Mouse (Mus musculus) heart, embryonic 15.5 days (tissue): Measurements from ENCODE around the gene Mrps12. TPM values are rescaled to one million over a fixed set of nuclear protein-coding genes. Genes with fewer than 3 reads are reported as not detected.

ENCODE experiments used
- ATAC-seq: fragments of 200-750 bp; cut with Nextera tagmentation; replicated peaks from 2 replicates; pipeline ENCODE4 v1.8.0; 2017; ENCODE audit warnings: low read depth, moderate TSS enrichment; ENCODE audit not compliant: insufficient number of reproducible peaks, insufficient read depth, low FRiP score
- H3K27ac ChIP-seq: fragments of 300-500 bp; sonication (generic); 2 replicates; pipeline ENCODE4 v1.5.1; 2015; ENCODE audit warnings: mild to moderate bottlenecking, inconsistent platforms
- H3K27me3 ChIP-seq: fragments of 300-500 bp; sonication (generic); 2 replicates; pipeline ENCODE4 v1.6.1; 2015; ENCODE audit warnings: inconsistent platforms
- H3K36me3 ChIP-seq: fragments of 300-500 bp; sonication (generic); 2 replicates; pipeline ENCODE4 v1.6.1; 2015; ENCODE audit warnings: mild to moderate bottlenecking, inconsistent platforms
- H3K4me1 ChIP-seq: fragments of 300-500 bp; sonication (generic); replicated peaks from 2 replicates; pipeline ENCODE4 v1.6.1; 2015; ENCODE audit warnings: inconsistent platforms
- H3K4me2 ChIP-seq: fragments of 300-500 bp; sonication (generic); 2 replicates; pipeline ENCODE4 v1.6.1; 2015; ENCODE audit warnings: inconsistent platforms, mild to moderate bottlenecking, moderate library complexity
- H3K4me3 ChIP-seq: fragments of 300-500 bp; sonication (generic); 2 replicates; pipeline ENCODE4 v1.5.1; 2015; ENCODE audit warnings: mild to moderate bottlenecking, inconsistent platforms
- H3K9ac ChIP-seq: fragments of 300-500 bp; sonication (generic); 2 replicates; pipeline ENCODE4 v1.6.1; 2015; ENCODE audit warnings: mild to moderate bottlenecking, inconsistent platforms
- H3K9me3 ChIP-seq: fragments of 300-500 bp; sonication (generic); replicated peaks from 2 replicates; pipeline ENCODE4 v1.6.1; 2016; ENCODE audit warnings: inconsistent platforms
- WGBS: fragments of 180-500 bp; shearing (Covaris S2); methylation state at CpG from one replicate; pipeline ENCODE4 v1.1.7; 2015; ENCODE audit warnings: mixed read lengths; 5-methylcytosine and 5-hydroxymethylcytosine counted together
- polyA plus RNA-seq: library from polyadenylated mRNA; unstranded; fragments of >200 nt; fragmentation: Nextera tagmentation; extraction: Ambion mirVana; gene quantifications from 2 replicates; pipeline ENCODE4 v1.2.1, GENCODE M21; 2015

The Mrps12 gene
- 102 and 109 TPM in 2 replicates for polyA plus RNA-seq

DNA sequence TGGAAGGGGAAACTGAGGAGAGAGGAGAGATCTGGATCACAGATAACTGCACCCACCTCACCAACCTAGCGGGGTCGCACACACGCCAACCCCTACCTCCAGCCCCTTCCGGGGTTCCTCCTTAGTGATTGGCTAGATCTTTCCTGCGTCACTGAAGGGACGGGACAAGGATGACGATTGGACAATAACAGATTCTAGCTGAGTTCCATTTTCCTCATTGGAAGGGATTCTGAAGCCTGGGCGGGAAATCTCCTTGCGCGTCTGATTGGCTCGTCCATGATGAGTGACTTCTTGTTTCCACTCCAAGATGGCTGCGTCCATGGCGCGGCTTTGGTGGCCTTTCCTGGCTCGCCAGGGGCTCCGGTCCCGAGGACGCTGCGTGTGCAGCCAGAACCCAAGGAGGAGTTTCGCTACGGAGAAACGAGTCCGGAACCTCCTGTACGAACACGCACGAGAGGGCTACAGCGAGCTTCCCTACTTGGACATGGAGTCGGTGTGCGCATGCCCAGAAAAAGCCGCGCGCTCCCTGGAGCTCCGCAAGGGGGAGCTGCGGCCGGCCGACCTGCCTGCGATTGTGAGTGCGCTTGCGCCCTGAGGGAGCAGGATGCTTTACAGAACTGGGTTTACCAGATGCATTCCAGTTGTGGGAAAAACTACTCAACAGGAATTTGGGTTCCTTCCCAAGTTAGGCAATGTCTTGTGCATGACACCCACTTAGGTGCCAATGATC, at the start of gene Mrps12, which contains the start of gene Sars2:
Gene Mrps12 (minus strand): TSS at position 112 of the 730 bp plus-strand sequence.
Gene Sars2 (plus strand): TSS at position 284 of the 730 bp plus-strand sequence.
- ATAC-seq, result peak; percentile 98
- H3K36me3 ChIP-seq, result peaks cover 27% of the 10 kb centered on the region
- no peaks in the 10 kb centered on the region for H3K9me3 ChIP-seq
- H3K4me2 ChIP-seq, result peak within 1 kb of the TSS; percentile 68
- peaks cover 14% of the 10 kb centered on the region for H3K4me1 ChIP-seq
- under 1% methylated on average over 39 of the region's 39 CpGs for WGBS
- H3K9ac ChIP-seq, result peak within 1 kb of the TSS; percentile 79
- H3K27ac ChIP-seq, result peak within 1 kb of the TSS; percentile 94
- H3K4me3 ChIP-seq, result peak within 1 kb of the TSS; percentile 82
- H3K27me3 ChIP-seq, result no peaks in the 10 kb centered on the region

- Histone ChIP-seq H3K27ac (no peak overlapping the region), H3K9me3 (no peaks in the 10 kb centered on the region), H3K9ac (no peak overlapping the region), H3K4me1 (0 out of 2 replicates have a peak, but pooled peaks cover 6% of the 10 kb centered on the region), H3K4me2 (no peak overlapping the region), H3K27me3 (no peaks in the 10 kb centered on the region), H3K36me3 (peaks cover 8% of the 10 kb centered on the region), H3K4me3 (no peak overlapping the region)
- WGBS, result 57% methylated on average over 8 of the region's 8 CpGs
- no peak for ATAC-seq
Observed at GRCm38 (mm10) chr7:28790066-28790806, 48.6 kb upstream of the Mrps12 start.

DNA sequence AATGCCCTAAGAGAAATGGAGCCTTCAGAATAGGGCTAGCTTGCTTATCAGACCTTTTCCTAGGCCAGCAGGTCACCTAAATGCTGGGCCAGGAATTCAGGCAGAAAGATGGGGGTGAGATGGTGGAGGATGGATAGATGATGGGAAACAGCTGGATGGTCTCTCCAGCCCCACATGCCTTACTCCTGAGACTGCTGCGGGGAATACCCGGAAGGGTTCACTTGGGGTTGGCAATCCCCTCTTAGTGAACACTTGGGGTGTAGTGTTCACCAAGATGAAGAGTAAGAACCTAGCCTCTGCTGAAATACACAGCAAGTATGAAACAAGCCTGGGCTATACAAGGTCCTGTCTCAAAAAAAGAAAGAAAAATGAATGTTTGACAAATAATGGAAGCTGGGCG, 47.6 kb upstream of the Mrps12 start:
- Histone ChIP-seq H3K4me3 (peak overlapping the region; percentile 19; the same call in 1 of the 2 replicates), H3K36me3 (peaks cover 8% of the 10 kb centered on the region), H3K27ac (no peak overlapping the region), H3K27me3 (no peaks in the 10 kb centered on the region), H3K9ac (no peak overlapping the region), H3K9me3 (no peaks in the 10 kb centered on the region), H3K4me2 (no peak overlapping the region; the same call in 1 of the 2 replicates), H3K4me1 (0 out of 2 replicates have a peak, but pooled peaks cover 6% of the 10 kb centered on the region)
- 54% methylated on average over 3 of the region's 3 CpGs for WGBS
- no peak for ATAC-seq

DNA sequence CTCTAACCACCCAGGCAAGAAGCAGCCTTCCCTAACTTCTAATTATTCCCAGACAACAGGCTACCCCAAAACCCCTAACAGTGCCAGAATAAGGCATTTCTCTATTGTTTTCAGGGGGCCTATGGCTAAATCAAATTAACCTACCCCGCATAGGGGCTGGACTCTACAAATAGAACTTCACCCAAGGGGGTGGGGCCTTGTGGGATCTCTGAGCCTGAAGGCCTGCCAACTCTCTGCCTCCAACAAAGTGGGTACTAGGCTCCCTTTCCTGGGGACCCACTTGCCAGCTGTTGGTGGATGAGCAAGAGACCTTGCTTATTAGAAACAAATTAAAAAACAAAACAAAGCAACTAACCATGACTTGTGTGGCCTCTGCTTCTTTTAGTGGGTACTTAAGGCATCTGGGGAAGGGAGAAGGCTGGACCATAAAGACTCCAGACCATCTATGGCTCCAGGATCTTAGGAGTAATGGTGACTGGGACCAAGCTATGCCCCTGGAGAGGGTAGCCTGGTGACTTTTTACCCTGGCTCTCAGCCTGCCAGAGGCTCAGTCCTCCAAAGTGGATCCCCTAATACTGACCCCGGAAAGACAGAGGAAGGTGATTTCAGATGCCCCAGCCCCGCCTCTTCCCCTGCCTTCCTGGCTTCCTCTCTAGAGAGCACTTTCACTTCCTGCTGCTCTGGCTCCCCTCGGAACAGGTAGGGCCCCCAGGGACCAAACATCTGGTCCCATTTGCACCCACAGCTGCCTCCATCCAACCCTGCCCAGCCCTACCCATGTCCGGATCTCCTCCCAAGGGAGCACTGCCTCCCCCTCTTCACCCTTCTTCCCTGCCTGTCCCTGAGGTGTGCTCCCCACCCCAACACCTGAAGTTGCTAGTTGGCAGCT, 46.9 kb upstream of the Mrps12 start, which contains the start of gene Rinl:
Gene Rinl (plus strand): TSS at position 663 of the 889 bp plus-strand sequence.
- no peaks in the 10 kb centered on the region for H3K9me3 ChIP-seq
- no peak within 1 kb of the TSS for H3K9ac ChIP-seq
- no peak within 1 kb of the TSS for H3K27ac ChIP-seq
- H3K4me3 ChIP-seq, result peak within 1 kb of the TSS; percentile 19; the same call in 1 of the 2 replicates
- 59% methylated on average over 5 of the region's 5 CpGs for WGBS
- no peak within 1 kb of the TSS; the same call in 1 of the 2 replicates for H3K4me2 ChIP-seq
- H3K36me3 ChIP-seq, result peaks cover 13% of the 10 kb centered on the region
- ATAC-seq, result no peak
- no peaks in the 10 kb centered on the region for H3K27me3 ChIP-seq
- 0 out of 2 replicates have a peak, but pooled peaks cover 6% of the 10 kb centered on the region for H3K4me1 ChIP-seq

DNA sequence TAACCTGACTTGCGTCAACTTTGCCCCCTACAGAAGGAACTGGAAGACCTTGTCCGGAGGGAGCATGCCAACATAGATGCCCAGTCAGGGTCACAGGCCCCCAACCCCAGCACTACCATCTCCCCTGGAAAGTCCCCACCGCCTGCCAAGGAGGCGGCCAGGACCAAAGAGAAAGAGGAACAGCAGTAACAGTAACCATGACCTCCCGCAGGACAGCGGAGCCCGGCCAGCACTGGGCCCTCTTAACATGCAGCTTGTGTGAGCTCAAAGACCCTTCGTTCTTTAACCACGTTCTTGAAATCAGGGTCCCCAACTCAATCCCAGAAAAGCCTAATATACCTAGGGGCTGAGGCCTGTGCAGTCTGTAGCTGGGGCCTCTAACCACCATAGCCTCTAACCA, 46.3 kb upstream of the Mrps12 start:
- ATAC-seq, result no peak
- peaks cover 13% of the 10 kb centered on the region for H3K36me3 ChIP-seq
- no peak overlapping the region for H3K4me3 ChIP-seq
- H3K9ac ChIP-seq, result no peak overlapping the region
- H3K4me1 ChIP-seq, result 0 out of 2 replicates have a peak, but pooled peaks cover 8% of the 10 kb centered on the region
- H3K27ac ChIP-seq, result no peak overlapping the region
- no peaks in the 10 kb centered on the region for H3K9me3 ChIP-seq
- H3K27me3 ChIP-seq, result no peaks in the 10 kb centered on the region
- no peak overlapping the region for H3K4me2 ChIP-seq
- 85% methylated on average over 9 of the region's 9 CpGs for WGBS

- Histone ChIP-seq H3K4me2 (no peak overlapping the region), H3K4me3 (no peak overlapping the region), H3K4me1 (peaks cover 22% of the 10 kb centered on the region), H3K9me3 (no peaks in the 10 kb centered on the region), H3K36me3 (peaks cover 13% of the 10 kb centered on the region), H3K9ac (no peak overlapping the region), H3K27me3 (no peaks in the 10 kb centered on the region), H3K27ac (no peak overlapping the region)
- 66% methylated on average over 5 of the region's 5 CpGs for WGBS
- no peak for ATAC-seq
Observed at GRCm38 (mm10) chr7:28785161-28785560, 43.5 kb upstream of the Mrps12 start.

GRCm38 (mm10) chr7:28781261-28781663, 39.6 kb upstream of the Mrps12 start:
- no peak overlapping the region for H3K4me2 ChIP-seq
- no peak overlapping the region for H3K4me3 ChIP-seq
- 82% methylated on average over 8 of the region's 8 CpGs for WGBS
- no peak overlapping the region for H3K9ac ChIP-seq
- no peak for ATAC-seq
- H3K4me1 ChIP-seq, result peaks cover 17% of the 10 kb centered on the region
- no peaks in the 10 kb centered on the region for H3K9me3 ChIP-seq
- 0 out of 2 replicates have a peak overlapping the region, but pooled peaks have one; percentile 0 for H3K27ac ChIP-seq
- peaks cover 13% of the 10 kb centered on the region for H3K36me3 ChIP-seq
- no peaks in the 10 kb centered on the region for H3K27me3 ChIP-seq

- ATAC-seq, result no peak
- no peak overlapping the region for H3K4me3 ChIP-seq
- H3K9me3 ChIP-seq, result no peaks in the 10 kb centered on the region
- peak overlapping the region; percentile 57 for H3K27ac ChIP-seq
- no peak overlapping the region for H3K4me2 ChIP-seq
- H3K4me1 ChIP-seq, result peaks cover 17% of the 10 kb centered on the region
- no peaks in the 10 kb centered on the region for H3K27me3 ChIP-seq
- H3K9ac ChIP-seq, result no peak overlapping the region
- WGBS, result 54% methylated on average over 7 of the region's 7 CpGs
- H3K36me3 ChIP-seq, result peaks cover 13% of the 10 kb centered on the region
Observed at GRCm38 (mm10) chr7:28780857-28781256, 39.2 kb upstream of the Mrps12 start.

GRCm38 (mm10) chr7:28780067-28780658, 38.5 kb upstream of the Mrps12 start:
- ATAC-seq, result peak; percentile 20; the same call in 1 of the 2 replicates
- peaks cover 17% of the 10 kb centered on the region for H3K4me1 ChIP-seq
- H3K9me3 ChIP-seq, result no peaks in the 10 kb centered on the region
- no peak overlapping the region for H3K9ac ChIP-seq
- H3K4me3 ChIP-seq, result no peak overlapping the region
- H3K4me2 ChIP-seq, result no peak overlapping the region
- peaks cover 10% of the 10 kb centered on the region; the same call in 1 of the 2 replicates for H3K36me3 ChIP-seq
- 42% methylated on average over 6 of the region's 6 CpGs for WGBS
- H3K27ac ChIP-seq, result peak overlapping the region; percentile 57
- no peaks in the 10 kb centered on the region for H3K27me3 ChIP-seq

DNA sequence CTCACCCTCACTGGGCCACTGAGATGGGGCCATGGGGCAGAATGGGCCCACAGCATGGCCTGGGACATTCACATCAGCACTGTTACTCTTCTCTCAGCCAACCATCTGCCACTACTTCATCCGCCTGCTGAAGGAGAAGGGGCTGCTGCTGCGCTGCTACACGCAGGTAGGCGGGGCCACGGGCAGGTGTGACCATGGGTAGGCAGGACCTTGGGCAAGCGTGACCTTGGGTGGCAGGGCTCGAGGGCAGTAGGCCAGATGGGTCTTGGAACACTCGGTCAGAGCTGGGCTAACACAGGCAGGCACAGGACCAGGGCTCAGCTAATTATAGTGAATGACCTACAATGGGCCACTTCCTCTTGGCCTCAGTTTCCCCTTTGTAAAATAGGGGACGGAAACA, 37.2 kb upstream of the Mrps12 start:
- H3K27ac ChIP-seq, result no peak overlapping the region
- no peaks in the 10 kb centered on the region for H3K27me3 ChIP-seq
- H3K4me1 ChIP-seq, result peaks cover 17% of the 10 kb centered on the region
- 79% methylated on average over 9 of the region's 9 CpGs for WGBS
- H3K4me3 ChIP-seq, result no peak overlapping the region
- no peaks in the 10 kb centered on the region for H3K9me3 ChIP-seq
- no peak for ATAC-seq
- H3K4me2 ChIP-seq, result no peak overlapping the region
- peaks cover 6% of the 10 kb centered on the region; the same call in 1 of the 2 replicates for H3K36me3 ChIP-seq
- no peak overlapping the region for H3K9ac ChIP-seq
